Mouse (Mus musculus) cerebellum, adult 2 months (tissue): ENCODE results near the gene Thoc3.

ENCODE experiments used
- CTCF ChIP-seq: fragments of 200-500 bp; IDR thresholded peaks from 2 replicates; pipeline ENCODE4 v1.5.1; 2011; ENCODE audit warnings: low read depth, mild to moderate bottlenecking, control low read depth, low read length, moderate library complexity, borderline replicate concordance; ENCODE audit not compliant: insufficient read depth
- POLR2A ChIP-seq: fragments of 200-500 bp; IDR thresholded peaks from 2 replicates; pipeline ENCODE4 v1.6.1; 2011; ENCODE audit warnings: low read length, control low read depth, borderline replicate concordance; ENCODE audit not compliant: insufficient read depth

DNA sequence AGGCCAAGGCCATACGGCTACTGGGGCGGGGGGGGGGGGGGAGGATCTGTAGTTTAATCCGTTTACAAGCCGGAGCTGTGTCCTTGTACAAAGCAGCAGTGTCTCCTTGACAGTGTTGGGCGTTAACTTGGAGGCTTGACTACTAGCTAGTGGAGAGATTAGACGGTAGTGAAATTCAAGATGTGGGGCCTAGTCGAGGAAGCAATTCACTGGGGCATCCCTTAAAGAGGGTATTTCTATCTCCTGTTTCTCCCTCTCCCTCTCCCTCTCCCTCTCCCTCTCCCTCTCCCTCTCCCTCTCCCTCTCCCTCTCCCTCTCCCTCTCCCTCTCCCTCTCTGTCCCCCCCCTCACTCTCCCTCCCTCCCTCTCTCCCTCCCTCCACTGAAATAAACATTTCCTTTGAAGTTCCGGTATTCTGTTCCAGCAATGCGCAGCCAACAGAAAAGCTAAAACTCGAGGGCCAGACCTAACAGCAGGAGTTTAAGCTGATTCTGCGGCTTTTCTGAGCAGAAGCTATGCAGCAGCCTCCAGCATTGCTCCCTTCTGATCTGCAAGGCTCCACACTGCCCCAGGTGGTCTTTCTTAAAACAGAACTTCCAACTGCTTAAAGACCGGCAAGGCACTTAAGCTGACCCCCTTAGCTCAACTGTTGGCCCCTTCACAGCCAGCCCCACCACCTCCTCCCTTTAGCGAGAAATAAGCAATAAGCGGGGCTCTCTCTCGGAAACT, 21.0 kb downstream of the Thoc3 start:
- TF ChIP-seq CTCF (no peak), POLR2A (no peak)
